Comparison of ENCODE assay signal across 30 mouse cellular contexts in genomic region chr16:78305606-78306100, GRCm38 (mm10). TPM values are rescaled to one million over a fixed set of nuclear protein-coding genes. Genes with fewer than 3 reads are reported as not detected.
DNase-seq lines count a peak whose midpoint lies in the region; ATAC-seq and TF ChIP-seq lines count a peak whose summit lies in the region.
"Had no signal": no experiment of that assay in that cellular context is flagged by ENCODE, and none has a peak within 500 bp of the region (broad histone marks: within the 10 kb centered on the region; RNA-seq: fewer than 3 reads in every experiment).

No protein-coding gene starts in this region.

- ATAC-seq in heart, embryonic 13.5 days (ENCODE audit: extremely low read depth, insufficient number of reproducible peaks, low FRiP score, low TSS enrichment) = no peak
- no peak for ATAC-seq in heart, embryonic 12.5 days (ENCODE audit: insufficient number of reproducible peaks, low FRiP score)
- peak; percentile 56 for ATAC-seq in liver, postnatal 0 days
- ATAC-seq: forebrain, embryonic 16.5 days had no signal

- H3K4me2 ChIP-seq in heart, embryonic 13.5 days = no peak overlapping the region
- H3K4me2 ChIP-seq in heart, embryonic 12.5 days = no peak overlapping the region
- peak overlapping the region; percentile 6; the same call in 1 of the 2 replicates for H3K4me2 ChIP-seq in liver, postnatal 0 days (ENCODE audit: low read depth, low read length)
- H3K4me2 ChIP-seq: embryonic facial prominence, embryonic 12.5 days; hindbrain, embryonic 13.5 days; limb, embryonic 15.5 days; neural tube, embryonic 12.5 days had no signal

- H3K9ac ChIP-seq in heart, embryonic 13.5 days = 0 out of 2 replicates have a peak overlapping the region, but pooled peaks have one; percentile 42
- no peak overlapping the region for H3K9ac ChIP-seq in heart, embryonic 12.5 days
- H3K9ac ChIP-seq in liver, postnatal 0 days (replicated peaks) = no peak overlapping the region
- H3K9ac ChIP-seq: embryonic facial prominence, embryonic 12.5 days; hindbrain, embryonic 13.5 days; limb, embryonic 15.5 days; neural tube, embryonic 12.5 days had no signal

- no peaks in the 10 kb centered on the region for H3K36me3 ChIP-seq in heart, embryonic 13.5 days
- H3K36me3 ChIP-seq in heart, embryonic 12.5 days = no peaks in the 10 kb centered on the region
- no peaks in the 10 kb centered on the region; the same call in 1 of the 2 replicates for H3K36me3 ChIP-seq in liver, postnatal 0 days (replicated peaks; ENCODE audit: insufficient read depth, low read length)
- H3K36me3 ChIP-seq: G1E; limb, embryonic 15.5 days had no signal

- H3K9me3 ChIP-seq in heart, embryonic 13.5 days = no peaks in the 10 kb centered on the region
- no peaks in the 10 kb centered on the region for H3K9me3 ChIP-seq in heart, embryonic 12.5 days (replicated peaks)
- no peaks in the 10 kb centered on the region for H3K9me3 ChIP-seq in liver, postnatal 0 days (ENCODE audit: low read length)
- H3K9me3 ChIP-seq: embryonic facial prominence, embryonic 12.5 days; hindbrain, embryonic 13.5 days; limb, embryonic 10.5 days; limb, embryonic 15.5 days; neural tube, embryonic 12.5 days had no signal

- no peak for TF ChIP-seq CTCF in liver, postnatal 0 days (IDR thresholded peaks at IDR 0.05; ENCODE audit: low read depth)

- DNase-seq in heart, adult 11 months = peak; percentile 86
- no peak for DNase-seq in heart, postnatal 36 days
- DNase-seq in liver, postnatal 0 days = peak; percentile 45
- DNase-seq in liver = no peak
- DNase-seq in heart, postnatal 10 days = peak; percentile 30
- no peak for DNase-seq in left cerebral cortex, adult 18-20 months (ENCODE audit: low spot score in 2 of 2)
- DNase-seq: adrenal gland, adult 8-10 months; cerebellum, adult 9-10 months; embryo, embryonic 11 days; gastrocnemius, adult 2 months; gastrocnemius, postnatal 36 days; kidney, postnatal 4 days; layer of hippocampus, postnatal 36 days; lung, adult 2 months; lung, postnatal 10 days; right cerebral cortex, postnatal 4 days; thymus, adult 2 months; thymus, postnatal 36 days had no signal

- intact Hi-C loops in heart, postnatal 36 days (cut with DNase I) = no loop called here
- intact Hi-C loops in heart, postnatal 10 days (cut with DNase I) = no loop called here

- no peaks in the 10 kb centered on the region for H3K27me3 ChIP-seq in heart, embryonic 13.5 days (replicated peaks)
- H3K27me3 ChIP-seq in heart, embryonic 12.5 days (replicated peaks) = no peaks in the 10 kb centered on the region
- peaks cover 13% of the 10 kb centered on the region for H3K27me3 ChIP-seq in liver, postnatal 0 days (ENCODE audit: insufficient read depth, low read length)
- H3K27me3 ChIP-seq: embryonic facial prominence, embryonic 12.5 days; hindbrain, embryonic 13.5 days; limb, embryonic 15.5 days; neural tube, embryonic 12.5 days had no signal

- no peak overlapping the region for H3K27ac ChIP-seq in heart, embryonic 13.5 days (replicated peaks)
- no peak overlapping the region for H3K27ac ChIP-seq in heart, embryonic 12.5 days (ENCODE audit: poor library complexity, severe bottlenecking)
- H3K27ac ChIP-seq in liver, postnatal 0 days (ENCODE audit: low read depth) = peak overlapping the region; percentile 92
- H3K27ac ChIP-seq: embryonic facial prominence, embryonic 12.5 days; gastrocnemius, adult 2 months; hindbrain, embryonic 13.5 days; kidney, postnatal 0 days; limb, embryonic 10.5 days; limb, embryonic 15.5 days; macrophage; neural tube, embryonic 12.5 days had no signal

- 57% methylated on average over 12 of the region's 12 CpGs for WGBS in heart, embryonic 13.5 days
- 55% methylated on average over 12 of the region's 12 CpGs for WGBS in heart, embryonic 12.5 days
- 52% methylated on average over 12 of the region's 12 CpGs for whole genome bisulfite sequencing in liver, postnatal 0 days (ENCODE audit: insufficient replicate concordance)

- H3K4me1 ChIP-seq in heart, embryonic 13.5 days = peaks cover 55% of the 10 kb centered on the region
- peaks cover 42% of the 10 kb centered on the region for H3K4me1 ChIP-seq in heart, embryonic 12.5 days (replicated peaks)
- H3K4me1 ChIP-seq in liver, postnatal 0 days (ENCODE audit: insufficient read depth) = peaks cover 24% of the 10 kb centered on the region
- H3K4me1 ChIP-seq: embryonic facial prominence, embryonic 12.5 days had no signal

- TF ChIP-seq EP300 in liver, postnatal 0 days (IDR thresholded peaks at IDR 0.05; ENCODE audit: low read depth) = no peak

- no peak overlapping the region for H3K4me3 ChIP-seq in heart, embryonic 13.5 days
- H3K4me3 ChIP-seq in heart, embryonic 12.5 days = no peak overlapping the region
- no peak overlapping the region for H3K4me3 ChIP-seq in liver, postnatal 0 days (ENCODE audit: low read depth, low read length)
- H3K4me3 ChIP-seq: embryonic facial prominence, embryonic 12.5 days; gastrocnemius, adult 2 months; hindbrain, embryonic 13.5 days; limb, embryonic 10.5 days; limb, embryonic 15.5 days; myocyte; neural tube, embryonic 12.5 days had no signal

RNA-seq across cellular contexts. Expression of gene Cxadr, which starts 4.4 kb away (rescaled TPM):
- total RNA-seq in heart, postnatal 36 days (2021) = 10 to 100 TPM; 50.3 to 50.7 TPM
- polyA plus RNA-seq in heart, embryonic 13.5 days (2015; fragmentation: Nextera tagmentation; extraction: Ambion mirVana) = 28.3 and 31.3 TPM in 2 replicates
- 43.6 and 43.7 TPM in 2 replicates for polyA plus RNA-seq in heart, embryonic 12.5 days (2016; fragmentation: Nextera tagmentation; extraction: Ambion mirVana)
- 24.7 and 27.1 TPM in 2 replicates for polyA plus RNA-seq in liver, postnatal 0 days (2015; fragmentation: Nextera tagmentation; extraction: Ambion mirVana)
- total RNA-seq in heart, postnatal 10 days (2021) = 10 to 100 TPM; 41.4 to 48.1 TPM
- 10 to 100 TPM; 22.0 to 26.8 TPM for total RNA-seq in left cerebral cortex, adult 18-20 months (2021)
- polyA plus RNA-seq: G1E, macrophage had no signal

Comparison
In these comparisons a context has a peak if more than half of its experiments do, and no peak if none do; other contexts are left out.
1. DNase-seq: peak in heart, adult 11 months (single experiment), liver, postnatal 0 days (single experiment) and heart, postnatal 10 days (2 of 2); none in heart, postnatal 36 days (0 of 2), liver (single experiment) and left cerebral cortex, adult 18-20 months (0 of 2).